Mouse (Mus musculus) urinary bladder, postnatal 36 days (tissue): ENCODE measurements around the gene Ccdc85c.

ENCODE experiments used
- DNase-seq, 2 experiments: peaks; one replicate each; pipeline ENCODE4 v3.0.0; 2022; ENCODE audit warnings: low spot score in 2 of 2, mixed read lengths in 1 of 2

The Ccdc85c gene

DNA sequence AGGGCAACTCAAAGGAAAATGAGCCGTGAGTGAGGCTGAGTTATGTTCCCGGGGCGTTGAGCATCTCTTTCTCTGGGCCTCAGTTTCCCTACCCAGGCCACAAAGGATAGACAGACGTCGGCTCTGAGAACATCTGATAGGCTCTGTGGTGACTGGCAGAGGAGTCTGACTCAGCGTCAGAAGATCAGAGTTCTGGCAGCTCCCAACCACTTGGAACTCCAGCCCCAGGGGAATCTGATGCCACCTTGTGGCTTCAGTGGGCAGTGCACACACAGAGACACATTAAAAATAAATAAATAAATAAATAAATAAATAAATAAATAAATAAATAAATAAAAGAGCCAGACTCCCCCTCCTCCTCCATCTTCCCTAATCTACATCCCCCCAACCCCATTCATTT is 21.8 kb upstream of the Ccdc85c start:
- no peak for DNase-seq

DNA sequence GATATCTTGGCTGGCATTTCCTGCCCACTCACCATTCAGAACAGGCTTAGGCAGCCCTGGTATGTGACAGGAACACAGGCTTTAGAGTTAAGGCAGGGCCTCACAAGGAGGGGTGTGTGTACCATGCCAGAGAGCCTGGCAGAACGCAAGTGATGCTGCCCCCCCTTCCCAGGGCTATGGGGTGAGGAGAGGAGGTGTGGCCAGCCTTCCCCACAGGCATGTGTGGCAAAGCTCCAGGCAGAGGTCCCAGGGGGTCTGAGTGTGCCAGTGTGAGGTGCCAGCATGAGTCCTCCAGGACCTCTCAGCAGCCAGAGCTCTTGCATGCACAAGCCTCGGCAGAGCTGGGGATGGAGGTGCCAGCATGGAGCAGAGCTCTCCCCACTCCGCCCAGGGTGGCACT is 19.4 kb upstream of the Ccdc85c start:
- peak in 1 of 2 experiments; percentile 70 for DNase-seq

DNA sequence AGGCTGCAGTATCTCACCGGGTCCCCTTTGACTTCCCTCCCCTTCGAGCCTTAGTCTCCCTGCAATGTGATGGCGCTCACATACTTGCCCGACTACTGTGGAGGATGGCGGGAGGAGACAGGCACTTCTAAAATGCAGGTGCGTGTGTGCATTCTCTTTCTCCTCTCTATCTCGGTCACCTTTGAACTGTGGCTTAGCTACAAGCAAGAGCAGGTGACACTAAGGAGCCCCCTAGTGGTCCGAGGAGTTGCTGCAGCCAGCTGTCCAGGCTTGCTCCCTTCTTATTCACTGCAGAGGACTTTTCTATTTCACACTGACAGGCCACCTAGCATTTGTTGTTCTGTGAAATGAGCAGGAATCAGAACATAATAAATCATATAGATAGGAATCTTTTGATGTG is 17.7 kb upstream of the Ccdc85c start:
- DNase-seq: peak; percentile 67 to 74

DNA sequence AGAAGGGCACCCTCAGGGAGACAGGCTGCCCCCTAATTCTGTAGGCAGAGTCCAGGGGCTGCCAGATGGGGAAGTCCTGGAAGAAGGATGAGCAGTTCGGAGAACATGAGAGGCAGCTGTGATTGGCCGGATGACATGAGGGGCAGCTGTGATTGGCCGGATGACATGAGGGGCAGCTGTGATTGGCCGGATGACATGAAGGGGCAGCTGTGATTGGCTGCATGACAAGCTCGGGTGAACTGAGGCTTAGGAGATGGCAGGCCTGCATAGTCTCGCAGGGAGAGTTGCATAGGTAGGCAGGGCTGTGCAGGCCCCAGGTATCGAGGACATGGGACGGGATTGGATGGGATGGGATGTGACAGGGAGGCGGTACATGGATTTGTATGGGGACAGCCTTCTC is 17.2 kb upstream of the Ccdc85c start:
- no peak for DNase-seq

DNA sequence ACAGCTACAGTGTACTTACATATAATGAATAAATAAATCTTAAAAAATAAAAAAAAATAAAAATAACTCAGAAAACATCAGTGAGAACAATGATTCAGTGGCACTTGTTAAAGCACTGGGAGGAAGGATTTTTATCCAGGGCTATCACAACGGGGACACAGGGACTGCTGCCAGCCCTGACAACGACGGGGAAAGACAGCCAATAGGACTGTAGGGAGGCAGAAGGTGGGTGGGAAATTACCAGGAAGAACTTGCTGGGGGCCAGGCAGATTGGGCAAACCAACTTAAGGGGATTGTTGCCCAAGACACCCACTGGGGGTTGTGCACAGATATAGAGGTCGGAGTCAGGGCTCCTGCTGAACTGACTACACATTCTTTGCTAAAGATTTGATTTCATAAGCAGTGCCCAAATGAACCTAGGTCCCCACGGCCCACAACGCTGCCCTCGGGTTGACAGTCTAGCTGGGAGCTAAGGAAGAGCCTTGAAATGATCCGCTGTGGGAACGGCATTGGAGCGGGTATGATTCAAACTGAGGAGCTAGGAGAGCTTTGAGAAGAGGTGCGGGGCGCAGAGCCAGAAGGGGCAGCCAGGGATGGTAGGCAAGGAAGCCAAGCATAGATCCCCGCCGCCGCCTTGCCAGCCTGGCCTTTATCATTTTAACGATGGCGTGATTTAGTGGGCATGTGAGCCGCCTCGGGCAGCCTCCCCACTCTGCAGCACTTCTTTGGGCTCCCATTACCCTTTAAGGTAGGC is 13.1 kb upstream of the Ccdc85c start:
- DNase-seq: no peak

DNA sequence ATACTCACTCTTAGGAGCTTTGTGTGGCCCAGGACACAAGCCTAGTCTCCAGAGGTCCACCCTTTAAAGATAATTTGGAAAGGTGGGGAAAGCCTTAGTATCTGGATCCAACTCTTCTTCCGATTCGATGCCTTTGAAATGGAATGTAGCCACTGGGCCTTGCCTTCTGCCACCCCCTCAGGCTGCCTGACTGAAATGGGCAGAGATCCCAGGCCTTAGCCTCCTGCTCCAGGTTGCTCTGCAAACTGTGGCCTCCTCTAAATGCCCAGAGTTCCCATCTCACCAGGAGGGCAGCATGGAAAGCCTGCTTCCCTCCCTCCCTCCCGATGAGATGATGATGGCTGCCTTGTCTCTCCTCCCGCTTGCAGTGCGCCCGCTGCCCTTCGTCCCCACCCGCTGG is 11.8 kb upstream of the Ccdc85c start:
- no peak for DNase-seq

DNA sequence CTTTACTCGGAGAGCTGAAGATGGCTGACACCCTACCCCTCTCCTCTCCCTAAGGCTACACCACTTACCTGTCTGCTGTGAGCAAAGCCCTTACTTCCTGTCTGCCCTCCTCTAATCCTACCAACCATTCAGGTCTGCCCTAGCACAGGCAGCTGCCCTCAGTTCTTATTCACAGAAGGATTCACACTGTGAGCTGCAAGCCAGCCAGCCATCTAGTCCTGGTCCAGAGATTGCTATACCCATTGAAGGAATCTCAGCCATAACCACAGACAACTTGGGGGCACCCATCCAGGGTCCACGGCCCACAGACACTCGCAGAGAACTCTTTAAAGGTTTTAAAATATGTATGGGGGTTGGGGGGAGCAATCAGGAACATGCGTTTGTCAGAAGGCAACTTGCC is 11.2 kb upstream of the Ccdc85c start:
- DNase-seq: no peak

DNA sequence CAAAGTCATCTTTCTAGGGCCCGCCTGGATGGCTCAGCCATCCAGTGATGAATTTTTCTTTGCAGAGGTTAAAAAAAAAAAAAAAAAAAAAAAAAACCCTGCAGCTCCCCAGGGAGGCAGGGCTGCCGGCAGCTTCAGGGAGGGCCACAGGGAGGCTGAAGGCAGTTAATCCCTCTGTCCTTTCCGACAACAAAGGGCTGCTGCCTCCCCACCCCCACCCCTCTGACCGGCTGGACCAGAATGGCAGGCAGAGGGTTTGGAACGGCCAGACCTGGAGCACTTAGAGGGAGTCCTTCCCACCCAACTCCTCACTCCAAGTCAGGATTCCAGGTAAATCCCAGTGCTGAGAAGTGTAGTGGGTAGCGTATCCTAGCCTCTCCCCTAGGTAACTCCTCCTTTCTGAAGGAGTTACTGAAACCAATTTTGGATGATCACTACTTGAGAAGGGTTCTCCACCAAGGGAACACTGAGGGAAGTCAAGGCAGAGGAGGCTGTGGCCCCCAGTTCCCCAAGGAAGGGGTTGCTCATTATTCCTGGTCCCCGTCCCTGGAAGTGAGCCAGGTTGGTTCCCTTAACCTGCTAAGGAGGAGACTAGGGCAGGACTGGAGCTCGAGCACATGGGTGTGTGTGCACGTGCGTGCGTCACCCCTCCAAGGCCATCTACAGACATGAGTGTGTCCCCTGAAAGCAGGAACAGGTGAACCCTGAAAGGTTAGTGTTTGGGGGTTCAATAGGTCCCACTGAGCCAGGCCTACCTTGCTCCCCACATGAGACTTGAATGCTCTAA is 10.2 kb upstream of the Ccdc85c start:
- DNase-seq: no peak

DNA sequence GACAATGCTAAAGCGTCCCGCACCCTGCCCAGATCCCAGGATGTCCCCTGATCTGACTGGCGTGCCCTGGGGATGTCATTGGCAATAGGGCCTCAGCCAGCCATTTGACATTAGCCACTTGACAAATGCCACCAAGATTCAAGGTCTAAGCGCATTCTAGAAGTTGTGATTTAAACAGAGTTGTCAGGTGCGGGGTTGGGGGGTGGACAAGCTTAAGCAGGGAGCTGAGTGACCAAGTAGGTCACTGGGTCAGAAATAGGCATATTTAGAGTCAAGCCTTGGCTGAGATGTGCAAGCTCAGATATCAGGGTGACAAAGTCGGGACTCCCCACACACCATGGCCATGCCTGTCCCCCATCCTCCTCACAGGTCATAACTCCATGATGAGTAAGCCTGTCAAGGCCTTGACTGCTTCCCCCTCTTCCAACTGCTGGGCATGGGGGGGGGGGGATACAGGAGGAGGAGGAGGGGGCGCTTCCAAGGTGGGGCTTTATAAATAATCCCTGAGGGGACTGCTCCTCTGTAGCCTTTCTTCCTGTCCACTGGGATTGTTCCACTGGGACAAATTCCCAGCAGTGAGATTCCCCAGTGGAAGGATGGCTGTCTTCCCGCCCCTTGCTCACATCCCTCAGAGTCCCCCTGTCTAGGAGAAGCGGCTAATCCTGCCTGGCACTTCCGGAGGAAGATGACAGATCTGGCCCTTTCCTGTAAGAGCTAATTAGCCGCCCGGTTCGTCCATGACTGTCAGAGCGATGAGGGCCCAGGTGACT is 9.4 kb upstream of the Ccdc85c start:
- no peak for DNase-seq

DNA sequence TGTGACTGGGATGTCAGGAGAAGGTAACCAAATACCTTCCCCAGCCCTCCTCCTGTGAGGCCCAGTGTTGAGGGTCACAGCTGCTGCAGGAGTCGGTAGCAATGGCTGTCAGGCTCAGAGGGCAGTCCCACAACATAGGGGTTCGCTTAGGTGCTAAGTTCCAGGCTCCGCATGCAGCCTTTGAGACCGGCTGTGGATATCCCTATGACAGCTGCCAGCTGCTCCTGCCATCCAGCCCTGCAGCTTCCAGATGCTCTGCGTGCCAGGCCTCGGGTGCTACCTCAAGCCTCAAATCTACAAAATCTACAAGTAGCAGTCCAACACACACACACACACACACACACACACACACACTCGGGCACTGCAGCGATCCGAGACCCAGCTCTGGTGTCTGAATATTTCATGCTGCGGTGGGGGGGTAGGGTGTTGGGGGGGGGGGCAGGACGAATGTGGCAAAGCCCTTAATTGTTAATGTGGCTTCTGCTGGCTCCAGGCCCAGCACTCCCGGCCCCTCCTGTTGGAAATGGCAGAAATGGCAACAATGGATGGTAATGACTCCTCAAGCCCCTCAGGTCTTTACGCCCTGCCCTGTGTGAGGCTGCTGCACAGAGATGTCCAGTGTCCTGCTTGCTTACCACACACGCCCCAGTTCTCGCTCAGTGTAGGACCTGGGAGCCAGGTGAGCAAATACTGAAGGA is 3.1 kb upstream of the Ccdc85c start:
- no peak for DNase-seq

DNA sequence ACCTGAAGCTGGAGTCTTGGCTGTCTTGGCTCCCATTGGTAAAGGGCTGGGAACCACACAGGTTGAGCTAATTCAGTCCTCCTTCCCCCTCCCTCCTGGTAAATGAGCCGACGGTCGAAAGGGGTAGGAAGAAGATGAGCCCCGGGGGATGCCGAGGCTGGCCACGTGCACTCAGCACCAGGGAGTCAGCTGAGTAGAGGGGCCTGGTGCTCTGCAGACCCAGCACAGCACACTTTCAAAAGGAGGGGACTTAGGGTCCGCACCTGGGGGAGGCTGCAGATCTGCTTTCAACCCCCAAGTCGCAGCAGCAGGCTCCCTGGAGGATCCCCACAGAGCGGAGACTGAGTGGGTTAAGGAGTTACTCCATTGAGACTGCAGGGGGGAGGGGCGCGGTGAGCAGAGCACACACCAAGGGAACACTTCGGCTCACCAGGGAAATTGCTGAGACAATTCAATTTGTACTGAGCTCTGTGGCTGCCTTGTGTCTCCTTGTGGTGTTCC is 2.2 kb upstream of the Ccdc85c start:
- no peak for DNase-seq

DNA sequence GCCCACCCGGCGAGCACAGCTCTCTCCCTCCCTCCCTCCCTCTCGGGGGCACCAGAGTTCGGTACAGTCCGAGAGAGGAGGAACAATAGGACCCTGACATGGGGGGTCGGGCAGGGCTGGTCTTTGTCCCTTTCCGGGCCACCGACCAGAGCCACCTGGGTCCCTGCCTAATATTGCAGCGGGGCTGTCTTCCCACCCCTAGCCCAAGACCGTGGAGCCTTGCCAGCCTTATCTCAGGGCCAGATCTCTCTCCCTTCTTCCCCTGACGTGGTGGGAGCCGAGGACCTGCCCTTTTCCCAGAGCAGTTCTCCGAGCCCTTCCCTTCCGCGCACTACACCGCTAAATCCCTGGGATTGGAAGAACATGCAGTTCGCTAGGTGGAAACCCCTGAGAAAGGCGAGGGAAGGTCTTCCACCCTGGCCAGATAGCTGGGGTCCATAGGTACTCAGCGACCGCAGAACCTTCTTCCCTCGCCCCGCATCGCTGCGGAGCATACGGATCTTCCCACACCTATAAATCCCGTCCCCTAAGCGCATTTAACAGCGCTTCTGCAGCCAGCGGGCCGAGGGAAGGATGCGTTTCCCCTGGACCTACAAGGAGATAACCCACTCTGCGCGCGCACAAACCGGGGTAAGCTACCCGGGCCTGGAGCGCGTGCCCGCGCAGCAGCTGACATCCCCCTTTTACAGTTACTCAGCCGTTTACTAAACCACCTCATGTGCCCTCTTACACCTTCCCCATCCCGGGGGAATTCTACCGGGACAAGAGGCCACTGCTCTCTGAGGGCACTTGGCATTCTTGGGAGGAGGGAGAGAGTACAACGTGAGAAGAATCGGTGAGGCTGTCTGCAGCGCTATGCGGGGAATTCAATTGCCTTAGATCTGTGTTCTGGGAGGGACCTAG is 946 bp upstream of the Ccdc85c start:
- peak in 1 of 2 experiments; percentile 31 for DNase-seq

DNA sequence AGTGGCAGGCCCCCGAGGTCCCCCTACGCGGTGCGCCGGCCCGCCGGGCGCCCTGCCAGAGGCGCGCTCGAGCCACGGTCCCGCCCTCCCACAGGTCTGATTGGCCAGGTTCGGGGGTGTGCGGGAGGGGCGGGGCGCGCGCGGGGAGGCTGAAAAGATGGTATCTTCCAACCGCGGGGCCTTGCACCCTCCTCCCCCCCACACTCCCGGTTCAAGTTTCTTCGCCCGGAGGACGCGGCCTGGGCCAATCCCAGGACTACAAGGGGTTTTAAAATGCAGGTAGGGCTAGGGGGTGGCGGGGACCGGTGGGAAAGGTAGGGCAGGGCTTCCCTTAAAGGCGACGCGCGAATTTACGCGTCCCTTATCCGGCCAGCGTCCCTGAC is 274 bp upstream of the Ccdc85c start:
- DNase-seq: peak; percentile 96 to 97

DNA sequence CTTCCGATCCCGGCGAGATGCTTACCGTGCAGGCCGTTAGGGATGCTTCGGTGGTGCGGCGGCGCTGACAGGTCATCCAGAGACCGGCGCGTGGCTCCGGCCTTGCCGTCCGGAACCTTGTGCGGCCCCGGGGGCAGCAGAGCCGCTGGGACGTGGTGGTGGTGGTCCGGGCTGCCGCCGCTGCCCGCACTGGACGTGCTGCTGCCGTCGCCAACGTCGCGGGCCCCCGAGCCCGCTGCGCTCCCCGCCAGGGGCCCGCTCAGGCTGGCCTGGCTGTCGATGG is 971 bp downstream of the Ccdc85c start:
- no peak for DNase-seq

DNA sequence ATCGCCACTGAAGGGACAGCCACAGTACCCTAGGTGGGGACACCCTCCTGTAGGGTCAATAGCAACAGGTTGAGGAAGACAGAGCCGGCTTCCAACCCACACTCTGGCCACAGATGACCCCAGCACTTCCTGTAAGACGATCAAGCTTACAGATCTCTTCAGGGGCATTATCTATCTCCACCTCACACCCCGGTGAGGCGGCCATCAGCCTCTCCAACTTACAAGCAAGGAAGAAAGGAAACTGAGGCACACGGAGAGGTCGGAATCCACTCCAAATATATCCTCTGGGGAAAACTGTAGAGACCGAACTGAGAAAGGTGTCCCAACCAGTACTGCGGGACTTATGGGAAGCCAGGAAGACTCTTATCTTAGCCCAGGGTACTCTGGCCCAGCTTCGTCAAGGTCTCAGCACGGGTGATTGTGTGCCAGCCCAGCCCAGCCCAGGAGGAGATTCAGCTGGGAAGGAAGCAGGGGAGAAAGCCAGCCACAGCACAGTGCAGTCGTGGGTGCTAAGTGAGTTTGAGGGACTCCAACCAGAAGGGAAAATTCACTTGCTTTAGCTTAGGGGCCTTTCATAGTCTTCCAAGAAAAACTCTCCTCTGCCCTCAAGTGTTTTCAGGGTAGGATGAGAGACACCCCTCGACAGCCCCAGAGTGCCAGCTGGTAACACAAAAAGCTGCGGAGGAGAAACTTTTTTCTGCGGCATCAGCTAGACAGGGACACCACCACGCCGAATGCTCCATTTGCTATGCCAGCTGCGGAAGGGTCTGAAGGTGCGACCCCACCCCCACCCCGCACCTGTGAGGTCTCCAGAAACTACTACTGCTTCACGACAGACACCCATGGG is 1.5 kb downstream of the Ccdc85c start:
- no peak for DNase-seq

DNA sequence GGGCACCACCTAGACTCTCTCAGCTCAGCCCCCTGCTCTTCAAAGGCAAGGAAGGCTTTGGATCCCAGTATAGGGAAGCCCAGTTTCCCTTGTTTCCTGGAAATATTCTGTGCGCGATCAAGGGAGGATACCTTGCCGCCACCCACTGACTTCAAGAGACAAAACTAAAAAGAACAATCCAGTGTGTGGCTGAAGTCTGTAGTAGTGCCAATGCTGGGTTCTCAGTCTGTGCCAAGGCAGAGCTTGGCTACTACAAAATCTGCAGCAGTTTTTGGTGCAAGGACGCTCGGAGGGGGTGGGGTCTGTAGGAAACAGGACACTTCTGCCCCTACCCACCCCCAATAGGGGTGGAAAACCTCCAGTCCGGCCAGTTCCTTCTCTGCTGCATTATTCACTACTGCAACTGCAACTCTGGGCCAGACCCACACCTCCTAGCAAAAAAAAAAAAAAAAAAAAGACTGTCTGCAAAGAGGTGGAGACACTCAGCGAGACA is 3.0 kb downstream of the Ccdc85c start:
- DNase-seq: no peak

DNA sequence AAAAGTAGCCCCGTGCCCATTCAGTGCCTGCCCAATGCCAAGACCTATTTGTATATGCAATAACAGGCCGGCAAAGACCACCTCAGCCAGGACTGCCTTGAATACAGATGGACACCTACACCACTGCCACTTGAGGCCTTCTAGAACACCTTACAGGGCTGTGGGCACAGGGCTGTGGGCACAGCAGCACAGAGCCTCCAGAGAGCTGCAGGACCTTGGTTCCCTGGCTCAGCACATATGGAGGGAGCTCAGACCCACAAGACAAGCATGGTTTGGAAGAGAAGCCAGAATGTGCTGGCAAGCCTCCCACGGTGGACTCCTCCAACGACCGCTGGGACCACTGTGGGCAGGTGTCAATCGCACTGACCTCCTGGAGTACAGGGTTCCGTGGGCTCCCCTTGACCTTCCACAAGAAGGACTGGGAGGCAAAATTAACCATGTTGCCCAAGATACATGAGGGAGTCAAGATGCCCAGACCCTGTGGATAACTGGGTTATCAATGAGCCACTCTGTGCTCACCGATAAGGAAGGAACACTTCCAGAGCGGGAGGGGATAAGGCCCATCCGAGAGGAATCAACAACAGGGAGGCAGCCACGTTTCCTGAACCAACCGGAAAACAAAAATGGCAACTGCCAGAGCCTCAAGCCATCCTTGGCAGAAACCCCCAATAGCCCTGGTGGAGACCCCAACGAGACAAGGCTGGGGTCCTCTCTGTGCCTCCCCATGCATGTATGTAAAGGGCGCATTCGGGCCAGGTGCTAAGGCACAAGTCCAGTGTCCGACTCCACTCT is 3.7 kb downstream of the Ccdc85c start:
- DNase-seq: no peak

DNA sequence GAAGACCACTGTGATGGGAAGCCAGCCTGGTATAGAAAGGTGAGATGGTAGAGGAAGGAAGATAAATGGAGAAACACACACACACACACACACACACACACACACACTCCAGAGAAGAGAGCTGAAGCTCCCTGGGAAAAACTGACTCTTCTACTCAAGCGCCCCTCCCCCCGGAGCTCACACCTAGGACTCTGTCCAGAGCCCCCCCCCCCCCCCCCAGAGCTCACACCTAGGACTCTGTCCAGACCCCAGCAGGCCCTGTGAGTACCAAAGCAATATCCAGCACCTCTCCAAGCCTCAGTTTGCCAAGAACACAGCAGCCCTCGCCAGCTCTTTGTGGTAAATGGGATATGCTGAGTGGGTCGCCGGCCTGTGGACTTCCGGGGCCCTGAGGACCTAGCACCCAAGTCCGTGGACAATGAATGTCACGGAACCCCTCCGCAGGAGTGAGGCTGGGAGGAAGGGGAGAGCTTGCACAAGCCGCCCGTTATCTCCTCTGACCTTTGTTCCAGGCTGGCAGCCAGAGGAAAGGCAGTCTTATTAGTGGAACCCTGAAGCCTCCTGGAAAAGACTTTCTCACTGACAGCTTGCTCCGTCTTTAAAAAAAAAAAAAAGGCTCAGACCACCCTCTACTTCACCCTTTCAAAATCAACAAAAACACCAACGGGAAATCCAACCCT is 4.8 kb downstream of the Ccdc85c start:
- no peak for DNase-seq
